In the genomic region with DNA sequence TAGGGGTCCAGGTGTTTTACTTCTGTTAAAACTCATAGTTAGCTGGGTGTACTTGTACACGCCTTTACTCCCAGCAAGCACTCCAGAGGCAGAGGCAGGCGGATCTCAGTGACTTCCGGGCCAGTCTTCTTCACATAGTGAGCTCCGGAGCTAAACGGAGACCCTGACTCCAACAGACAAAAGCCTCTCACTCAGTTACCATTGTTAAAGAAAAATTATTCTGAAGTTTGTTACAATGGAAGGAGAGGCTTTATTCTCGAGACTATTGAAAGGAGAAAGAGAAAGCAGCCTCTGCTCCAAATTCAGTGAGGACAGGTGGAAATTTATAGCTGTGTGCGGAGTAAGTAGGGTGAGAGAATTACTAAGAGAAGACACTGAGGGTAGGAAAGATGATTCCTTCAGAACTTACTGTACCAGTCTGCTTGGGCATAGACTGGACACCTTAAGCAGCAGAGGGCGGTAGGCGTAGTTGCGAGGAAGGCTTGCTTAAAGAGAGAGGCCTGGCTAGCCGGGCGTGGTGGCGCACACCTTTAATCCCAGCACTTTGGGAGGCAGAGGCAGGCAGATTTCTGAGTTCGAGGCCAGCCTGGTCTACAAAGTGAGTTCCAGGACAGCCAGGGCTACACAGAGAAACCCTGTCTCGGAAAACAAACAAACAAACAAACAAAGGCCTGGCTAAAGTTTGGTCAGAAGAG, we compare ENCODE assay signal across 18 mouse cellular contexts. TPM values are rescaled to one million over a fixed set of nuclear protein-coding genes. Genes with fewer than 3 reads are reported as not detected.
DNase-seq lines count a peak whose midpoint lies in the region; ATAC-seq lines count a peak whose summit lies in the region.
"Had no signal": no experiment of that assay in that cellular context is flagged by ENCODE, and none has a peak within 500 bp of the region (broad histone marks: within the 10 kb centered on the region; RNA-seq: fewer than 3 reads in every experiment).

No protein-coding gene starts in this region.

- no peak for ATAC-seq in hindbrain, embryonic 13.5 days (ENCODE audit: low FRiP score)
- no peak for ATAC-seq in hindbrain, embryonic 14.5 days (ENCODE audit: low FRiP score)
- ATAC-seq: forebrain, embryonic 13.5 days; forebrain, postnatal 0 days; intestine, embryonic 15.5 days had no signal

- no peak overlapping the region for H3K9ac ChIP-seq in hindbrain, embryonic 13.5 days
- no peak overlapping the region for H3K9ac ChIP-seq in hindbrain, embryonic 14.5 days
- H3K9ac ChIP-seq: forebrain, embryonic 13.5 days; forebrain, postnatal 0 days; heart, embryonic 15.5 days; intestine, embryonic 15.5 days; kidney, embryonic 15.5 days had no signal

- no peak overlapping the region for H3K4me3 ChIP-seq in hindbrain, embryonic 13.5 days
- no peak overlapping the region for H3K4me3 ChIP-seq in hindbrain, embryonic 14.5 days (replicated peaks; ENCODE audit: low read length)
- H3K4me3 ChIP-seq: embryonic facial prominence, embryonic 10.5 days; forebrain, embryonic 13.5 days; heart, embryonic 15.5 days; intestine, embryonic 15.5 days; kidney, embryonic 15.5 days had no signal

- peaks cover 88% of the 10 kb centered on the region for H3K4me1 ChIP-seq in hindbrain, embryonic 13.5 days (replicated peaks)
- peaks cover 51% of the 10 kb centered on the region for H3K4me1 ChIP-seq in hindbrain, embryonic 14.5 days (replicated peaks; ENCODE audit: control insufficient read depth, insufficient read depth, low read length)

- DNase-seq in heart, adult 11 months, result peak; percentile 79
- no peak for DNase-seq in heart, postnatal 4 days
- DNase-seq in hindbrain, embryonic 14.5 days (ENCODE audit: low spot score), result no peak
- DNase-seq in ES-CJ7 (ENCODE audit: low read depth, low spot score) (peak; percentile 35), ZHBTc4 (ENCODE audit: low read depth, low spot score) (peak; percentile 57)
- DNase-seq in lung, postnatal 10 days, result no peak
- DNase-seq: adrenal gland, adult 8-10 months; cerebellum, postnatal 10 days; forebrain, postnatal 0 days; gastrocnemius, postnatal 25 days; heart, postnatal 14 days; kidney, adult 2 months had no signal

- H3K27ac ChIP-seq in hindbrain, embryonic 13.5 days, result peak overlapping the region; percentile 18; the same call in 1 of the 2 replicates
- H3K27ac ChIP-seq in hindbrain, embryonic 14.5 days, result no peak overlapping the region
- H3K27ac ChIP-seq: forebrain, embryonic 13.5 days; heart, embryonic 15.5 days; intestine, embryonic 15.5 days; kidney, embryonic 15.5 days had no signal

- no peaks in the 10 kb centered on the region for H3K9me3 ChIP-seq in hindbrain, embryonic 13.5 days
- no peaks in the 10 kb centered on the region for H3K9me3 ChIP-seq in hindbrain, embryonic 14.5 days (ENCODE audit: control insufficient read depth, low read length)
- H3K9me3 ChIP-seq: embryonic facial prominence, embryonic 10.5 days; forebrain, embryonic 13.5 days; heart, embryonic 15.5 days; intestine, embryonic 15.5 days; kidney, embryonic 15.5 days had no signal

- H3K4me2 ChIP-seq in hindbrain, embryonic 13.5 days, result no peak overlapping the region
- no peak overlapping the region for H3K4me2 ChIP-seq in hindbrain, embryonic 14.5 days (replicated peaks)
- H3K4me2 ChIP-seq: forebrain, embryonic 13.5 days; heart, embryonic 15.5 days; intestine, embryonic 15.5 days; kidney, embryonic 15.5 days had no signal

- 77% methylated on average over 15 of the region's 15 CpGs for WGBS in hindbrain, embryonic 13.5 days
- 80% methylated on average over 15 of the region's 15 CpGs for WGBS in hindbrain, embryonic 14.5 days

- H3K27me3 ChIP-seq in hindbrain, embryonic 13.5 days, result no peaks in the 10 kb centered on the region
- H3K27me3 ChIP-seq in hindbrain, embryonic 14.5 days (ENCODE audit: control insufficient read depth, insufficient read depth, low read length), result no peaks in the 10 kb centered on the region
- H3K27me3 ChIP-seq: forebrain, embryonic 13.5 days; heart, embryonic 15.5 days; intestine, embryonic 15.5 days; kidney, embryonic 15.5 days had no signal

- no peaks in the 10 kb centered on the region for H3K36me3 ChIP-seq in hindbrain, embryonic 13.5 days
- H3K36me3 ChIP-seq in hindbrain, embryonic 14.5 days (replicated peaks; ENCODE audit: control insufficient read depth, insufficient read depth), result no peaks in the 10 kb centered on the region
- H3K36me3 ChIP-seq: heart, embryonic 15.5 days; intestine, embryonic 15.5 days had no signal

RNA-seq across cellular contexts. Expression of gene Itsn1, which starts 36.2 kb away (rescaled TPM):
- total RNA-seq in heart, postnatal 4 days (2021), result 10 to 100 TPM; 37.9 to 50.7 TPM
- 54.8 and 55.2 TPM in 2 replicates for polyA plus RNA-seq in hindbrain, embryonic 13.5 days (2015; fragmentation: Nextera tagmentation; extraction: Ambion mirVana)
- polyA plus RNA-seq in hindbrain, embryonic 14.5 days (2014; fragmentation: Nextera tagmentation; extraction: Ambion mirVana), result 61.8 and 67.1 TPM in 2 replicates

RNA-seq across cellular contexts. Expression of gene Cryzl1, which starts 36.5 kb away (rescaled TPM):
- 10 to 100 TPM; 29.7 to 31.2 TPM for total RNA-seq in heart, postnatal 4 days (2021)
- 95.5 and 97.1 TPM in 2 replicates for polyA plus RNA-seq in hindbrain, embryonic 13.5 days (2015; fragmentation: Nextera tagmentation; extraction: Ambion mirVana)
- polyA plus RNA-seq in hindbrain, embryonic 14.5 days (2014; fragmentation: Nextera tagmentation; extraction: Ambion mirVana), result 101 and 111 TPM in 2 replicates

Comparison
In these comparisons a context has a peak if more than half of its experiments do, and no peak if none do; other contexts are left out.
1. DNase-seq: peak in heart, adult 11 months (single experiment), ES-CJ7 (single experiment) and ZHBTc4 (single experiment); none in heart, postnatal 4 days (single experiment), hindbrain, embryonic 14.5 days (single experiment) and lung, postnatal 10 days (single experiment).